Mouse (Mus musculus) heart, postnatal 14 days (tissue): ENCODE results near the gene Tbc1d4. TPM values are rescaled to one million over a fixed set of nuclear protein-coding genes. Genes with fewer than 3 reads are reported as not detected.

ENCODE experiments used
- DNase-seq, 2 experiments: peaks; one replicate each; pipeline ENCODE4 v3.0.0; 2021 to 2022
- intact Hi-C: fragments of 180-260 bp; cut with DNase I; formaldehyde crosslinking; loops from one replicate; pipeline ENCODE4 v1.15.1; 2025
- long read RNA-seq, 2 experiments: library from polyadenylated mRNA; stranded (forward); transcript quantifications; one replicate each; pipeline ENCODE4 v2.0.0; 2021
- total RNA-seq, 2 experiments: library from RNA; stranded (reverse); gene quantifications; 2 replicates each; pipeline ENCODE4 v1.2.3; 2021

Tbc1d4 gene
- 10 to 100 TPM; 43.4 to 47.7 TPM for total RNA-seq
- long read RNA-seq, experiment 1, full-length matches to known transcripts: 4 of 19 reads
- long read RNA-seq, experiment 1, partial matches to known transcripts: 6 of 19 reads
- long read RNA-seq, experiment 1, other reads (novel, unspliced or antisense): 9 of 19 reads
- long read RNA-seq, experiment 2, full-length matches to known transcripts: 1 of 18 reads
- long read RNA-seq, experiment 2, partial matches to known transcripts: 7 of 18 reads
- long read RNA-seq, experiment 2, other reads (novel, unspliced or antisense): 10 of 18 reads

GRCm38 (mm10) chr14:101608519-101609368, at the start of gene Tbc1d4:
Tbc1d4 (minus strand) TSS chr14:101609191.
- peak; percentile 83 to 86 for DNase-seq
- intact Hi-C loops: loop anchor here (1.0 to 5.0 kb wide), 2 partner anchors 91 to 146 kb away; no protein-coding TSS in a partner anchor

- no peak for DNase-seq
- intact Hi-C loops: loop anchor here (10.0 kb wide), 1 partner anchor 288 kb away; no protein-coding TSS in a partner anchor
Observed at GRCm38 (mm10) chr14:101656307-101656706, 47.3 kb upstream of the Tbc1d4 start.

GRCm38 (mm10) chr14:101654526-101654909, 45.5 kb upstream of the Tbc1d4 start:
- no peak for DNase-seq
- intact Hi-C loops: loop anchor here (10.0 kb wide), 1 partner anchor 290 kb away; no protein-coding TSS in a partner anchor

GRCm38 (mm10) chr14:101653581-101654525, 44.9 kb upstream of the Tbc1d4 start, which contains the start of gene Uchl3:
Uchl3 (plus strand) TSS chr14:101653967.
- peak; percentile 97 to 99 for DNase-seq
- intact Hi-C loops: loop anchor here (2.0 to 10.0 kb wide), 2 partner anchors 137 to 291 kb away; no protein-coding TSS in a partner anchor

- intact Hi-C loops: loop anchor here (2.0 to 10.0 kb wide), 2 partner anchors 136 to 292 kb away; no protein-coding TSS in a partner anchor
- no peak for DNase-seq
Observed at GRCm38 (mm10) chr14:101652571-101652970, 43.6 kb upstream of the Tbc1d4 start.

- no peak for DNase-seq
- intact Hi-C loops: loop anchor here (10.0 kb wide), 1 partner anchor 294 kb away; no protein-coding TSS in a partner anchor
Observed at GRCm38 (mm10) chr14:101650551-101650950, 41.6 kb upstream of the Tbc1d4 start.

- intact Hi-C loops: no loop called here
- DNase-seq: no peak
Observed at GRCm38 (mm10) chr14:101644948-101645347, 36.0 kb upstream of the Tbc1d4 start.

- intact Hi-C loops: no loop called here
Observed at GRCm38 (mm10) chr14:101640153-101640843, 31.3 kb upstream of the Tbc1d4 start, which contains the start of gene Commd6. Commd6 (minus strand) TSS chr14:101640686.

GRCm38 (mm10) chr14:101637381-101637780, 28.4 kb upstream of the Tbc1d4 start:
- DNase-seq: no peak
- intact Hi-C loops: no loop called here

More at GRCm38 (mm10) chr14:101640153-101640843, 31.3 kb upstream of the Tbc1d4 start, which contains the start of gene Commd6:
- DNase-seq: peak; percentile 90

DNA sequence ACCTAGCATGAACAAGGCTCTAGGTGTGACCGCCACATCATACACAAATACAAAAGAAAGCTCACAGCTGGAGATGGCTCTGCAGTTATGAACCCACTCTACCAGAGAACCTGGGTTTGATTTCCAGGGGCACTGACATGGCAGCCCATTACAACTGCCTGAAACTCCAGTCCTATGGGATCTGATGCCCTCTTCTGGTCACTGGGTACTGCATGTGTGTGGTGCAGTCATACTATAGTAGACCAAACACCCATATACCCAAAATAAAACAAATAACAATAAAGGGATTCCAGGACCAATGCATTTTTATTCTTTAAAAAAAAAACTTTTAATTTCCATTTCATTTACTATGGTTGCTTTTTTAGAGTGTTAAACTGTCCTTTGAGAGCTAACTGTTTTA, 26.8 kb upstream of the Tbc1d4 start:
- DNase-seq: no peak
- intact Hi-C loops: no loop called here

DNA sequence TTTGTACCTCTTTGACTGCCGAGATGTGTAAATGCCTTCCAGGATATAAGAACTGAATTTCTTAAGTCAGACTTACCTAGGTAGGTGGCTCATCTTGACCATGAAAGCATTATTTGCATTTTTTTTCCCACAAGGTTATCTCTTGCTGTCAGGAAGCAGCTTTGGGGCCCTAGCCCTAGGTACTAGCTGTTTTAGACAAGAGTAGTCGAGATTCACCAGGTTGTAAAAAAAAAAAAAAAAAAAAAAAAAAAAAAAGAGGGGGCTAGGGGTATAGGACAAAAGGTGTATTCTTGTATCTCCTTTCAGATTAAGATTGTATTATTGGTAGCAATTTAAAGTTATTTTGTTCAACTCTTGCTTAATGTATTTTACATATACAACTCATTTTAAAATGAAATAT, 21.6 kb upstream of the Tbc1d4 start:
- intact Hi-C loops: no loop called here

DNA sequence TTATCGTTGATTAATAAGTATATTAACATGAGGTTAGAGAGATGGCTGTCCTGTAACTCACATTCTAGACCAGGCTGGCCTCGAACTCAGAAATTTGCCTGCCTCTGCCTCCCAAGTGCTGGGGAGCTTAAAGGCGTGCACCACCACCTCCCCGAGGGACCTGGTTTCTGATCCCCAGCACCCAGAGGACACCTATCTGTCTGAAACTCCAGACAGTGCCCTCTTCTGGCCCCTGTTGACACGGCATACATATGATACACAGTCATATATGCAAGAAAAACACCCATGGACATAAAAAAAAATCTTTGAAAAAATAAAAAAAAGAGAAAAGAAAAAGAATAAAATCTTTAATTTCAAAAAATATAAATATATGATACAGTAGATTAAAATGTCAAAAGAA, 8.7 kb upstream of the Tbc1d4 start:
- no peak for DNase-seq
- intact Hi-C loops: no loop called here

More for the DNA sequence above, 21.6 kb upstream of the Tbc1d4 start:
- no peak for DNase-seq

DNA sequence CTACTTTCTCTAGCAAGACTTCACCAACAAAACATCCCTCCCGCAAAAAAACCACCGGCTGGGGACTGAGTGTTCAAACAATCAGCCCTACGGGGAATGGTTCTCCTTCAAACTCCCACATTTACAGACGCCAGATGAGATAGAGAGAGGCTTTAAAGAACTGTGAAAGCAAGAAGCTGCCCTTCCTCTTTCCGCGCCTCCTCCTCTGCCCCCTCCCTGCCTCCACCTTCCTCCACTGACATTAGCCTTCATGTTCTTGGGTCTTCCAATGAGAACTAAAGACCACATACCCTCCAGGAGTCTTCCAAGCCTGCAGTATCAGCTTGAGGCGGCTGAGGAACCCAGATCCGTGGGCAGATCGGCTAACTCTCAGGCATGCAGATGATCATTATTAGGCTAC, 7.2 kb upstream of the Tbc1d4 start:
- intact Hi-C loops: no loop called here
- DNase-seq: no peak

DNA sequence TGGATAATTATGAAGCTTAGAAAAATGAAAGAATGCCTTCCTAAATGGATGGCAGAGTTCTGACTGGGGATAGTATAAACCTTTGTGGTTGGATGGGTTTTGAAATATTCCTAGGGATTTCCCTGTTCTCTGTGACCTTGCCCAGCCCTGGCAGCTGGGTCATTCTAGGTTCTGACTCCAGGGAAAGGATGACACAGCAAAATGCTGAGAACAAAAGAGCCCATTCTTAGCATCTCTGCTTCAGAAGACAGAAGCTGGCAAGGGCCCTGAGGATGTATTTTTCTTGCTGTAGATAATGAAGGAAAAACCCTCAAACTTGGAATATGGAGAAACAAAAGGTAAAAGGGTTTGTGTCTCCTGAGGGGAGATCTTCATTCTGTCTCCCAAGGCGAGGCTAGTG, 4.2 kb upstream of the Tbc1d4 start:
- intact Hi-C loops: no loop called here
- DNase-seq: no peak

- no peak for DNase-seq
- intact Hi-C loops: no loop called here
Observed at GRCm38 (mm10) chr14:101610701-101611100, 1.7 kb upstream of the Tbc1d4 start.

DNA sequence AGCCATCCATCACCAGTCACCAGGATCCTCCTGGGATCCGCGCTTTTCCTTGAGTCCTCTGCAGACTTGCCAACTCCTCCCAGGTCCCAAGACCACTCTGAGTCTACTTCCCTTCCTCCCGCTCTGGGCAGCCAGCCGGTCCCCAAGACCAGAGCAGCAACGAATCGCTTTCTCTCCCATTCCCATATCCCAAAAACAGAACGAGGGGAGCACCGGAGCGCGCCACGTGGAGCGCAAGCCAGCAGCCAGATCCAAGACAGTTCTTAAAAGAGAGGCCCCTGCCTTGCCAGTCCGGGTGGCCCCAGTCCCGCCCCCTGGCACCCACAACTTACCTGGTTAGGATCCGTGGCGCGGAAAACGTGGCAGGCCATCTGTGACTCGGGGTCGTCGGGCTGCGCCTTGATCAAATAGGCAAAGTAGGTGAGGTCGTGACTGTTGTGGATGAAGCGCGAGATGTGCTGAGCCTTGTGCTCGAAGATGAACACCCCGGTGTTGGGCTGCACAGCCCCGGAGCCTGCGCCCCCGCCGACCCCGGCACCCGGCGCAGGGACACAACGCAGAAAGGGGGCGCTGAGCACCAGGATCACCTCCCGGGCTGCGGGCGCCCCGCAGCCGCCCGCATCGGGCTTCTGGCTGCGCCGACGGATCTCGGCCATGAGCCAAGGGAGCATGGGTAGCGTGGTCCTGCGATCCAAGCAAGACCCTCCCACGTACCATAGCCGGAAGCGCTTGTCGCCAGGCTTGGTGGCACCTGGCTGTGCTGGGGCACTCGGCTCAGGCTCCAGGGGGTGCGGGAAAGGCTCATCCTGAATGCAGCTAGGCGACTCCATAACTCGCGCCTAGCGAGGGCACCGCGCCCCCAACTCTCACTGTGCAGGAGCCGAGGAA, 1.1 kb downstream of the Tbc1d4 start:
- intact Hi-C loops: loop anchor here (1.0 to 5.0 kb wide), 2 partner anchors 91 to 146 kb away; no protein-coding TSS in a partner anchor

DNA sequence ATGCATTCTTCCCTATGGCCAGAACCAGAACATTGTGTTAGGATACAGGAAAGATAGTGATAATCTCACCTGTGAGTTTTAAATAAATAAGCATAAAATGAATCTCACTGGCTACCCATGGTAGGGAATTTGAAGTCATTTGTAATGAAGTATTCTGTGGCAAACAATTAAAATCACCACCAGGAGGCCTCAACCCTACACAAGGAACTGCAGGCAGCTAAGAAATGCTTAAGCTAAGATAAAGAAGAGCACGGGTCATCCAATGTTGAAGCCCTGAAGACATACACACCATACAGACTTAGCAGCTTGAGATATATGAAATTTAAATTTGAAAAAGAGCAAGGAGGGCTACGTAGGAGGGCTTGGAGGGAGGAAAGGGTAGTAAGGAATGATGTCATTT, 3.1 kb downstream of the Tbc1d4 start:
- intact Hi-C loops: loop anchor here (5.0 kb wide), 1 partner anchor 144 kb away; no protein-coding TSS in a partner anchor
- DNase-seq: no peak

More for the DNA sequence above, 1.1 kb downstream of the Tbc1d4 start:
- peak; percentile 29 to 41 for DNase-seq

- intact Hi-C loops: no loop called here
- no peak for DNase-seq
Observed at GRCm38 (mm10) chr14:101602851-101603250, 6.1 kb downstream of the Tbc1d4 start.
